In the genomic region with DNA sequence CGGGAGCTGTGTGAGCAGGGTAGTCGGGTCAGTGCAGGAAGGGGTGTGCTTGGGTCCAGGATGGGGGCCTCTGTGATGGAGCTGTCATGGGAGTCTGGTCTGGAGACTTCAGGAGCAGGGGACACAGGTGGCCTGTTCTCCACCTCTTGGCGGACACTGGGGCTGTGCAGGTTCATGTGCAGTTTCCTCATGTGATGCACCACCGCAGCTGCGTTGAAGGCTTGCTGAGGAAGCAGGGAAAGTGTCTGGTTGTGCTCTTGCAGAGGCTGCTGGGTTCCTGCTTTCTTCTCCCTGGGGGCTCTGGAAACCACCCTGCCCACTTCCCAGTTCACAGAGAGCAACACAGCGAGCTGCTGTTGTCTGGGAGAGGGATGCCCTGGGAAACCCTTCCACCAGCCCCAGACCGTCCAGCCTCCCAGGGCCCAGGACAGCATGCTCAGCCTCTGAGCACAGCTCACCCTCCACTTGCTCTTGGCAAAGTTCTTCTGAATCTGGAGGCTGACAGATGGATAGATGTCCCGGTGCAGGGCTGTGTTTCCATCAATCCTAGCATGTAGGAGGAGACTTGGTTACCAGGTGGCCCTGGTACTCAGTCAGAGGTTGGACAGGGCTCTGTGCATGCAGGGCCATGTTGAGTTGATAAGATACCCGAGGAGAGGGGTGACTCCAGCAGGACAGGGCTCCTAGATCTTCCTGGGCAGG, we compare ENCODE assay signal across 22 mouse cellular contexts. TPM values are rescaled to one million over a fixed set of nuclear protein-coding genes. Genes with fewer than 3 reads are reported as not detected.
A peak's percentile ranks its signal among the peaks of the same experiment; 100 is the strongest.
DNase-seq lines count a peak whose midpoint lies in the region; ATAC-seq lines count a peak whose summit lies in the region.
"Had no signal": no experiment of that assay in that cellular context is flagged by ENCODE, and none has a peak within 500 bp of the region (broad histone marks: within the 10 kb centered on the region; RNA-seq: fewer than 3 reads in every experiment).

No protein-coding gene starts in this region.

- H3K4me1 ChIP-seq in heart, embryonic 11.5 days (ENCODE audit: control insufficient read depth, insufficient read depth, low read length): no peaks in the 10 kb centered on the region
- H3K4me1 ChIP-seq in intestine, embryonic 15.5 days (replicated peaks): no peaks in the 10 kb centered on the region
- H3K4me1 ChIP-seq: limb, embryonic 12.5 days; liver, embryonic 13.5 days had no signal

- H3K4me3 ChIP-seq in heart, embryonic 11.5 days (ENCODE audit: low read depth, low read length): no peak overlapping the region
- no peak overlapping the region for H3K4me3 ChIP-seq in intestine, embryonic 15.5 days (replicated peaks)
- H3K4me3 ChIP-seq: embryonic facial prominence, embryonic 13.5 days; heart, embryonic 13.5 days; limb, embryonic 12.5 days; liver, embryonic 13.5 days; midbrain, embryonic 10.5 days had no signal

- H3K27me3 ChIP-seq in heart, embryonic 11.5 days (ENCODE audit: control insufficient read depth, insufficient read depth, low read length): no peaks in the 10 kb centered on the region
- H3K27me3 ChIP-seq in intestine, embryonic 15.5 days (replicated peaks): no peaks in the 10 kb centered on the region
- H3K27me3 ChIP-seq: embryonic facial prominence, embryonic 13.5 days; heart, embryonic 13.5 days; limb, embryonic 12.5 days; liver, embryonic 13.5 days had no signal

- H3K36me3 ChIP-seq in heart, embryonic 11.5 days (ENCODE audit: control insufficient read depth, insufficient read depth, low read length): peaks cover 2% of the 10 kb centered on the region; the same call in 1 of the 2 replicates
- no peaks in the 10 kb centered on the region for H3K36me3 ChIP-seq in intestine, embryonic 15.5 days
- H3K36me3 ChIP-seq: liver, embryonic 13.5 days had no signal

- 80% methylated on average over 9 of the region's 9 CpGs for WGBS in heart, embryonic 11.5 days (ENCODE audit: insufficient replicate concordance)
- 84% methylated on average over 9 of the region's 9 CpGs for WGBS in intestine, embryonic 15.5 days

- no peak overlapping the region for H3K9ac ChIP-seq in heart, embryonic 11.5 days (ENCODE audit: low read depth, low read length)
- no peak overlapping the region for H3K9ac ChIP-seq in intestine, embryonic 15.5 days
- H3K9ac ChIP-seq: embryonic facial prominence, embryonic 13.5 days; forebrain, postnatal 0 days; heart, embryonic 13.5 days; limb, embryonic 12.5 days; liver, embryonic 13.5 days; lung, embryonic 14.5 days had no signal

- ATAC-seq in heart, embryonic 11.5 days (replicated peaks; ENCODE audit: insufficient number of reproducible peaks, low FRiP score, low TSS enrichment): 0 out of 2 replicates have a peak, but pooled peaks have one; percentile 32
- ATAC-seq in intestine, embryonic 15.5 days: no peak
- ATAC-seq: forebrain, postnatal 0 days; hindbrain, postnatal 0 days had no signal

- no peak overlapping the region for H3K4me2 ChIP-seq in heart, embryonic 11.5 days
- no peak overlapping the region for H3K4me2 ChIP-seq in intestine, embryonic 15.5 days (replicated peaks)
- H3K4me2 ChIP-seq: embryonic facial prominence, embryonic 13.5 days; heart, embryonic 13.5 days; limb, embryonic 12.5 days; liver, embryonic 13.5 days; lung, embryonic 14.5 days had no signal

- DNase-seq in heart, adult 11 months: no peak
- DNase-seq in thymus, postnatal 4 days: peak; percentile 49
- no peak for DNase-seq in thymus, adult 18-20 months
- DNase-seq in cerebellum, postnatal 36 days: peak; percentile 55 to 58
- DNase-seq in right cerebral cortex, adult 2 months (ENCODE audit: low spot score in 2 of 2): no peak
- no peak for DNase-seq in right cerebral cortex, postnatal 36 days (ENCODE audit: low spot score in 2 of 2)
- DNase-seq: adrenal gland, postnatal 36 days; forebrain, postnatal 0 days; kidney, adult 11 months; kidney, postnatal 10 days; liver, embryonic 13.5 days; lung, embryonic 14.5 days; lung, postnatal 4 days; right cerebral cortex, postnatal 4 days had no signal

- H3K9me3 ChIP-seq in heart, embryonic 11.5 days (replicated peaks; ENCODE audit: control insufficient read depth, low read length): no peaks in the 10 kb centered on the region
- H3K9me3 ChIP-seq in intestine, embryonic 15.5 days: no peaks in the 10 kb centered on the region
- H3K9me3 ChIP-seq: embryonic facial prominence, embryonic 13.5 days; heart, embryonic 13.5 days; limb, embryonic 12.5 days; liver, embryonic 13.5 days; midbrain, embryonic 10.5 days had no signal

- no peak overlapping the region for H3K27ac ChIP-seq in heart, embryonic 11.5 days (ENCODE audit: low read depth, low read length)
- no peak overlapping the region for H3K27ac ChIP-seq in intestine, embryonic 15.5 days
- H3K27ac ChIP-seq: embryonic facial prominence, embryonic 13.5 days; heart, embryonic 13.5 days; hindbrain, postnatal 0 days; limb, embryonic 12.5 days; liver, embryonic 13.5 days; midbrain, embryonic 10.5 days; stomach, postnatal 0 days had no signal

RNA-seq across cellular contexts. Expression of a gene that starts 21.7 kb away (rescaled TPM):
- polyA plus RNA-seq in heart, embryonic 11.5 days (2014; fragmentation: Nextera tagmentation; extraction: Ambion mirVana): 7.2 and 8.1 TPM in 2 replicates
- 5.2 and 6.8 TPM in 2 replicates for polyA plus RNA-seq in intestine, embryonic 15.5 days (2015; fragmentation: Nextera tagmentation; extraction: Ambion mirVana)

Comparison
In these comparisons a context has a peak if more than half of its experiments do, and no peak if none do; other contexts are left out.
1. DNase-seq: peak in thymus, postnatal 4 days (single experiment) and cerebellum, postnatal 36 days (2 of 2); none in heart, adult 11 months (single experiment), thymus, adult 18-20 months (0 of 2), right cerebral cortex, adult 2 months (0 of 2) and right cerebral cortex, postnatal 36 days (0 of 2).